Mouse (Mus musculus): Measurements from ENCODE around the gene Ahnak. TPM values are rescaled to one million over a fixed set of nuclear protein-coding genes. Genes with fewer than 3 reads are reported as not detected.
"Not testable (repeated sequence)": the region's sequence is repeated elsewhere in the genome, so short reads cannot be mapped to it uniquely, and the experiment has no call there.

The Ahnak gene
- polyA plus RNA-seq, 1 experiment from 2014 or later: 31.0 TPM

GRCm38 (mm10) chr19:9043123-9043522, 54.0 kb downstream of the Ahnak start:
- Histone ChIP-seq H3K36me3 (ENCODE audit: control insufficient read depth, insufficient read depth, low read length) (no peaks in the 10 kb centered on the region), H3K9me3 (ENCODE audit: control insufficient read depth, low read length) (no peaks in the 10 kb centered on the region), H3K4me1 (replicated peaks; ENCODE audit: control insufficient read depth, insufficient read depth, low read length) (peaks cover 15% of the 10 kb centered on the region), H3K27ac (ENCODE audit: low read length) (no peak overlapping the region), H3K4me2 (ENCODE audit: low read depth, low read length) (no peak overlapping the region), H3K9ac (ENCODE audit: low read length) (no peak overlapping the region), H3K27me3 (ENCODE audit: control insufficient read depth, insufficient read depth, low read depth, low read length) (no peaks in the 10 kb centered on the region), H3K4me3 (ENCODE audit: low read length) (no peak overlapping the region)
- ATAC-seq (ENCODE audit: low read depth): no peak
- WGBS: 91% methylated on average over 1 of the region's 1 CpGs

DNA sequence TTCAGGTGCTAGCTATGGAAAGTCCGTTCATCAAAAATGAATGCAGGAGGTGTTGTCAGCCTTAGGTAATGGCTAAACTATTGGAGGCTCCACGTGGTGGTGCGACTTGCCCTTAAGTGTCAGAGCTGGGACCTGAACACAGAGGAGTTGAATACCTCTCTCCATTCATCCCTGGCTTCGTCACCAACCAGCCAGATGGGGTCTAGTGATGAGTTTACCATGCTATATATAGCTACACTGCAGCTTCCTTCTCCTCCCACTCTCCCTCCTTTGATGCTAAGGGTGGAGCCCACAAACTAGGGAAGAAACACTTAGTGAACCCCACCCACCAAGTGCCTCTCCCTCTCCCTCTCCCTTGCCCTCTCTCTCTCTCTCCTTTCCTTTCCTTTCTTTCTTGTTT, 55.2 kb downstream of the Ahnak start:
- Histone ChIP-seq H3K9me3 (ENCODE audit: control insufficient read depth, low read length) (no peaks in the 10 kb centered on the region), H3K4me1 (replicated peaks; ENCODE audit: control insufficient read depth, insufficient read depth, low read length) (peaks cover 18% of the 10 kb centered on the region), H3K4me2 (ENCODE audit: low read depth, low read length) (no peak overlapping the region), H3K27me3 (ENCODE audit: control insufficient read depth, insufficient read depth, low read depth, low read length) (no peaks in the 10 kb centered on the region), H3K36me3 (ENCODE audit: control insufficient read depth, insufficient read depth, low read length) (no peaks in the 10 kb centered on the region), H3K9ac (ENCODE audit: low read length) (no peak overlapping the region), H3K27ac (ENCODE audit: low read length) (no peak overlapping the region), H3K4me3 (ENCODE audit: low read length) (no peak overlapping the region)
- ATAC-seq (ENCODE audit: low read depth): no peak
- WGBS: 55% methylated on average over 4 of the region's 4 CpGs

GRCm38 (mm10) chr19:9047207-9047945, 58.3 kb downstream of the Ahnak start:
- no peak overlapping the region for H3K4me3 ChIP-seq (ENCODE audit: low read length)
- no peak overlapping the region for H3K9ac ChIP-seq (ENCODE audit: low read length)
- H3K4me2 ChIP-seq (ENCODE audit: low read depth, low read length): no peak overlapping the region
- H3K27ac ChIP-seq (ENCODE audit: low read length): peak overlapping the region; percentile 79
- H3K27me3 ChIP-seq (ENCODE audit: control insufficient read depth, insufficient read depth, low read depth, low read length): no peaks in the 10 kb centered on the region
- no peaks in the 10 kb centered on the region for H3K9me3 ChIP-seq (ENCODE audit: control insufficient read depth, low read length)
- peaks cover 18% of the 10 kb centered on the region for H3K4me1 ChIP-seq (replicated peaks; ENCODE audit: control insufficient read depth, insufficient read depth, low read length)
- H3K36me3 ChIP-seq (ENCODE audit: control insufficient read depth, insufficient read depth, low read length): no peaks in the 10 kb centered on the region
- WGBS: 58% methylated on average over 7 of the region's 7 CpGs
- ATAC-seq (ENCODE audit: low read depth): peak; percentile 78

DNA sequence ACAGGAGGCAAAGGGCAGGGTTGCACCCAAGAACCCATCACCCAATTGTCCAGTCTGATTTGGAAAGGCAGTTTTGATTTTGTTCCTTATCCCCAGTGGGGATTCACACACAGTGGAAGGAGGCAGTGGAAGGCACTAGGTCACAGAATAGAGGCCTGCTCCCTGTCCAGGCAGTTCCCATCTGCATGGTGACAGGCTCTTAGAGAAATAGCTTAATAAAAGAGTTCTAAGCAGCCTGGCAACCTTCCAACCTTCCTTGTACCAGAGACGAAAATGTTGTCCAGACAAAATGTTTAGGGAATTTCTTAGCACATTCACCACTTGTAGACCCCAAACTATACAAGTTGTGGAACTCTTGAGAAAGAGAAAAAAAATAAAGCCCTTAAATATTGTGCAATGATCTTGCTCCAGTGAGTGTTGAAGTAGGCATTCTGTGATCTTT, 58.9 kb downstream of the Ahnak start:
- no peak overlapping the region for H3K9ac ChIP-seq (ENCODE audit: low read length)
- no peaks in the 10 kb centered on the region for H3K27me3 ChIP-seq (ENCODE audit: control insufficient read depth, insufficient read depth, low read depth, low read length)
- peaks cover 18% of the 10 kb centered on the region for H3K4me1 ChIP-seq (replicated peaks; ENCODE audit: control insufficient read depth, insufficient read depth, low read length)
- no peaks in the 10 kb centered on the region for H3K36me3 ChIP-seq (ENCODE audit: control insufficient read depth, insufficient read depth, low read length)
- 10% methylated on average over 1 of the region's 1 CpGs for WGBS
- peak overlapping the region; percentile 79 for H3K27ac ChIP-seq (ENCODE audit: low read length)
- no peak overlapping the region for H3K4me2 ChIP-seq (ENCODE audit: low read depth, low read length)
- H3K4me3 ChIP-seq (ENCODE audit: low read length): no peak overlapping the region
- no peaks in the 10 kb centered on the region for H3K9me3 ChIP-seq (ENCODE audit: control insufficient read depth, low read length)
- ATAC-seq (ENCODE audit: low read depth): peak; percentile 76

- 94% methylated on average over 4 of the region's 4 CpGs for WGBS
- no peak for ATAC-seq (ENCODE audit: low read depth)
- H3K4me3 ChIP-seq (ENCODE audit: low read length): no peak overlapping the region
- H3K9me3 ChIP-seq (ENCODE audit: control insufficient read depth, low read length): no peaks in the 10 kb centered on the region
- H3K36me3 ChIP-seq (ENCODE audit: control insufficient read depth, insufficient read depth, low read length): no peaks in the 10 kb centered on the region
- H3K27ac ChIP-seq (ENCODE audit: low read length): no peak overlapping the region
- H3K4me1 ChIP-seq (replicated peaks; ENCODE audit: control insufficient read depth, insufficient read depth, low read length): peaks cover 22% of the 10 kb centered on the region
- H3K9ac ChIP-seq (ENCODE audit: low read length): no peak overlapping the region
- H3K4me2 ChIP-seq (ENCODE audit: low read depth, low read length): no peak overlapping the region
- H3K27me3 ChIP-seq (ENCODE audit: control insufficient read depth, insufficient read depth, low read depth, low read length): no peaks in the 10 kb centered on the region
These were observed 60.0 kb downstream of the Ahnak start for GRCm38 (mm10) chr19:9048981-9049687.

DNA sequence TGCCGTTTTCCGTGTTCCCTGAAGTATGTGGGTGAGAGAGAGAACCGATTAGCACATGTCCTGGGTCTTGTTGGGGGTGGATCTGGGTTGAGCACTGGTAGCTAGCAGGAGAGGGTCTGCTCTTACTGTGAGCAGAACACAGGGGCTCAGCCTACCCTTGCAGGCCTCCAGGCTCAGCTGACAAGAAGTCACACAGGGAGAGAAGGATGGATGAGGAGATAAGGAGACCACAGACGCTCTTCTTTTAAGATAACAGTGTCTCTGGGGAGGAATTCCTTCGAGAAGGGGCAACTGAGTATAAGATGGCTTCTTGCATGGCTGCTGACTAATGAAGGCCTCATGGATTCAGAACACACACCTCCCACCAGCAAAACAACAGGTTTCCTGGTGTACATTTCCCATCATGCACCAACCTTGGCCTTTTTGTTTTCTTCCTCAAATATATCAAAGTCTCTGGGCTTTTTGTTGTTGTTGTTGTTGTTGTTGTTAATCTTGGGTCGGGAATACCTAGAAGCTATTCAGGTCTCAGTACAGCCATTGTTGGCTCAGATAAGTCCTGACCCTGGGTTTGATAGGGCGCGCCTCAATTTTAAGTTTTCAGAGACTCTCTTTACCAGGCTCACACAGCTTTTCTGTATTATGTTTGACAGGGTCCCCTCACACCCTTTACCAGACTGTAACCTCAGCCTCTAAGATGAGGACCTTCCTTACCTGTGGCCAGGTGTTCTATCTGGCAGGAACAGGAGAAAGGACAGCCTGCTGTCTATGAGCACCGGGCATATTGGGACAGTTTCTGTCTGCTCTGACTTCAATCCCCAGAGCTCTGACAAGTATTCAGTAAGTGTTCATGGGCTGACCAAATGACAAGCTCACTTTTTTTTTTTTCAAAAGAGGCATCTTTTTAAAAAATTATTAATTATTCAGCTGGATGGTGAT, 61.5 kb downstream of the Ahnak start:
- Histone ChIP-seq H3K36me3 (ENCODE audit: control insufficient read depth, insufficient read depth, low read length) (no peaks in the 10 kb centered on the region), H3K4me2 (ENCODE audit: low read depth, low read length) (no peak overlapping the region), H3K27me3 (ENCODE audit: control insufficient read depth, insufficient read depth, low read depth, low read length) (no peaks in the 10 kb centered on the region), H3K9ac (ENCODE audit: low read length) (no peak overlapping the region), H3K27ac (ENCODE audit: low read length) (no peak overlapping the region), H3K9me3 (ENCODE audit: control insufficient read depth, low read length) (no peaks in the 10 kb centered on the region), H3K4me3 (ENCODE audit: low read length) (no peak overlapping the region), H3K4me1 (replicated peaks; ENCODE audit: control insufficient read depth, insufficient read depth, low read length) (peaks cover 20% of the 10 kb centered on the region)
- ATAC-seq (ENCODE audit: low read depth): no peak
- 54% methylated on average over 9 of the region's 9 CpGs for WGBS

- WGBS: 88% methylated on average over 4 of the region's 4 CpGs
- H3K27ac ChIP-seq (ENCODE audit: low read length); H3K9me3 ChIP-seq (ENCODE audit: control insufficient read depth, low read length): not testable (repeated sequence)
These were observed 62.9 kb downstream of the Ahnak start for GRCm38 (mm10) chr19:9051985-9052384.

DNA sequence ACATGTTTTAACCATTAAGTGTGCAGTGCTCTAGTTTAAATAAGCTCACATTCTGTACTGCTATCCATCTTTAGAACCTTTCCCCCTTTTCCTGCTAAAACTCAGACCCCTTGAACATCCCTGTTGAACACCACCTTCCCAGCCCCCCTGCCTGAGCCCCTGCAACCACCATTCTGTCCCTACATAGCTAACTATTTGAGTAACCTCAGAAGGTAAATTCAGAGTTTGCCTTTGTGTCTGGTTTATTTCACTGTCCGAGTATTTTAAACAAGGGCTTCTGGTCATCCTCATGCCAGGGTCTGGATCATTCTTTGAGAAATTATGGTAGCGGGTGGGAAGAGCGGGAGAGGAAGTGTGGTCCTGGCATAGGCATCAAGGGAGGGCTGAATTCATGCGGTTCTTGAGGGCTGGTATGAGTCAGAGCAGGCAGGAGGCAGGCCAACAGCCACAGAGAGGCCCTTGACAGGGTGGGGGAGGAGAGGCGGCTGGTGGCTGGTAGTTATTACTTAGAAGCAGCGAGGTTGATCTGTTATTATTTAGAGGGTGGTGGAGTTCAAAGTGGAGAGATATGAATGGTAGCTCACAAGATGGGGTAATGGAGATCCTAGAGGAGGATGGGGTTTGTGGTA, 63.8 kb downstream of the Ahnak start:
- Histone ChIP-seq H3K9me3 (ENCODE audit: control insufficient read depth, low read length) (no peaks in the 10 kb centered on the region), H3K27ac (ENCODE audit: low read length) (no peak overlapping the region), H3K4me3 (ENCODE audit: low read length) (no peak overlapping the region), H3K4me2 (ENCODE audit: low read depth, low read length) (no peak overlapping the region), H3K4me1 (replicated peaks; ENCODE audit: control insufficient read depth, insufficient read depth, low read length) (peaks cover 9% of the 10 kb centered on the region), H3K9ac (ENCODE audit: low read length) (no peak overlapping the region), H3K27me3 (ENCODE audit: control insufficient read depth, insufficient read depth, low read depth, low read length) (no peaks in the 10 kb centered on the region), H3K36me3 (ENCODE audit: control insufficient read depth, insufficient read depth, low read length) (no peaks in the 10 kb centered on the region)
- ATAC-seq (ENCODE audit: low read depth): peak; percentile 89
- 18% methylated on average over 6 of the region's 6 CpGs for WGBS

More at GRCm38 (mm10) chr19:9051985-9052384, 62.9 kb downstream of the Ahnak start:
- ATAC-seq (ENCODE audit: low read depth); H3K36me3 ChIP-seq (ENCODE audit: control insufficient read depth, insufficient read depth, low read length); H3K4me3 ChIP-seq (ENCODE audit: low read length); H3K4me2 ChIP-seq (ENCODE audit: low read depth, low read length); H3K9ac ChIP-seq (ENCODE audit: low read length); H3K27me3 ChIP-seq (ENCODE audit: control insufficient read depth, insufficient read depth, low read depth, low read length): not testable (repeated sequence)
- H3K4me1 ChIP-seq (replicated peaks; ENCODE audit: control insufficient read depth, insufficient read depth, low read length): peaks cover 18% of the 10 kb centered on the region

All from lung, embryonic 16.5 days (tissue).